Mouse (Mus musculus) bone marrow macrophage, adult 2 months (primary cell): ENCODE results near the gene Fndc1.

Experiments used
- CTCF ChIP-seq: IDR thresholded peaks from 2 replicates; pipeline ENCODE4 v1.5.1; 2012; ENCODE audit warnings: low read depth, mild to moderate bottlenecking, low read length, moderate library complexity
- POLR2A ChIP-seq: IDR thresholded peaks from 2 replicates; pipeline ENCODE4 v1.6.1; 2012; ENCODE audit warnings: mild to moderate bottlenecking, low read depth, low read length, borderline replicate concordance

DNA sequence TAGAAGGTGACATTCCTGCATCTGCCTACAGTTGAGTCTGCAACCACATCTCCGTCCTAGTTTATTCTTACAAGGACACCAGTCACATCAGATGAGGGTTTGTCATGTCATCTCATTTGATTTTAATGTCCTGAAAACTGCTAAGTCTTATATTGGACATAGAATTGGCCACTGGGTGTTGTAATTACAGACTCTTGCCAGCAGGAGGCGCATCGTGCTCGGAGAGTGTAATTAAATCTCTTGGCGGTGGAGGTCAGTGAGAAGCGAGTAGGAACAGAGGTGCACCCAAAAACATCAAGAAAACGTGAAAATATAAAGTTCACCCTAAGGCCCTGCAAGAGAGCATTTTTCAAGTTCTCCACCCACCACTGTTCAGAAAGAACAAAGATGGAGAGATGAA lies 37.6 kb upstream of the Fndc1 start:
- TF ChIP-seq CTCF (peak; percentile 46; the same call in 1 of the 2 replicates), POLR2A (no peak)
